Comparison of ENCODE assay signal across 7 mouse cellular contexts in genomic region chr13:58127766-58128361, GRCm38 (mm10). TPM values are rescaled to one million over a fixed set of nuclear protein-coding genes. Genes with fewer than 3 reads are reported as not detected.
A peak's percentile ranks its signal among the peaks of the same experiment; 100 is the strongest.
DNase-seq lines count a peak whose midpoint lies in the region; ATAC-seq and TF ChIP-seq lines count a peak whose summit lies in the region.

No protein-coding gene starts in this region.

- peaks cover 10% of the 10 kb centered on the region for H3K4me1 ChIP-seq in embryonic fibroblast, embryonic 13.5 days (ENCODE audit: control insufficient read depth, insufficient read depth, low read length)
- H3K4me1 ChIP-seq in heart, embryonic 14.5 days (ENCODE audit: control insufficient read depth in 2 of 2, insufficient read depth in 2 of 2, low read length in 2 of 2), result peaks cover 6 to 29% of the 10 kb centered on the region in 2 experiments
- peaks cover 10% of the 10 kb centered on the region; the same call in 1 of the 2 replicates for H3K4me1 ChIP-seq in lung, postnatal 0 days (ENCODE audit: insufficient read depth, low read depth, low read length)

- TF ChIP-seq EP300 in lung, postnatal 0 days (IDR thresholded peaks at IDR 0.05), result no peak

- H3K4me3 ChIP-seq in embryonic fibroblast, embryonic 13.5 days (ENCODE audit: insufficient read depth, low read length), result peak overlapping the region; percentile 58
- peak overlapping the region; percentile 96 to 99 for H3K4me3 ChIP-seq in heart, embryonic 14.5 days (ENCODE audit: control insufficient read depth in 1 of 2, insufficient read depth in 1 of 2, low read depth in 1 of 2, low read length in 2 of 2)
- peak overlapping the region; percentile 90 for H3K4me3 ChIP-seq in lung, postnatal 0 days (ENCODE audit: low read depth, low read length)

- peak overlapping the region; percentile 100 for H3K9ac ChIP-seq in heart, embryonic 14.5 days (ENCODE audit: low read length)
- peak overlapping the region; percentile 98 for H3K9ac ChIP-seq in lung, postnatal 0 days (replicated peaks; ENCODE audit: low read depth)

- H3K9me3 ChIP-seq in heart, embryonic 14.5 days (ENCODE audit: control insufficient read depth, low read length), result no peaks in the 10 kb centered on the region
- H3K9me3 ChIP-seq in lung, postnatal 0 days (ENCODE audit: low read length), result no peaks in the 10 kb centered on the region

- TF ChIP-seq POLR2A in embryonic fibroblast, embryonic 13.5 days (IDR thresholded peaks at IDR 0.05; ENCODE audit: low read depth, low read length), result no peak; the same call in 1 of the 2 replicates

- H3K27me3 ChIP-seq in heart, embryonic 14.5 days (ENCODE audit: control insufficient read depth, insufficient read depth, low read length), result no peaks in the 10 kb centered on the region
- no peaks in the 10 kb centered on the region for H3K27me3 ChIP-seq in lung, postnatal 0 days (replicated peaks; ENCODE audit: insufficient read depth, low read length)

- H3K4me2 ChIP-seq in heart, embryonic 14.5 days (ENCODE audit: low read length), result peak overlapping the region; percentile 75
- H3K4me2 ChIP-seq in lung, postnatal 0 days (replicated peaks; ENCODE audit: low read depth, low read length), result peak overlapping the region; percentile 81

- H3K27ac ChIP-seq in embryonic fibroblast, embryonic 13.5 days (ENCODE audit: insufficient read depth, low read length), result peak overlapping the region; percentile 86
- H3K27ac ChIP-seq in heart, embryonic 14.5 days (replicated peaks in 1 of 2; ENCODE audit: control insufficient read depth in 1 of 2, insufficient read depth in 1 of 2, low read depth in 2 of 2, low read length in 2 of 2), result peak overlapping the region; percentile 98 to 99
- peak overlapping the region; percentile 98 for H3K27ac ChIP-seq in lung, postnatal 0 days (ENCODE audit: low read length)

- TF ChIP-seq CTCF in embryonic fibroblast, embryonic 13.5 days (IDR thresholded peaks at IDR 0.05; ENCODE audit: borderline replicate concordance, insufficient read depth, low read length), result no peak
- TF ChIP-seq CTCF in lung, postnatal 0 days (IDR thresholded peaks at IDR 0.05), result 0 out of 2 replicates have a peak, but pooled peaks have one; percentile 1

- H3K36me3 ChIP-seq in heart, embryonic 14.5 days (ENCODE audit: control insufficient read depth, insufficient read depth, low read length), result peaks cover 25% of the 10 kb centered on the region
- no peaks in the 10 kb centered on the region for H3K36me3 ChIP-seq in lung, postnatal 0 days (ENCODE audit: insufficient read depth, low read length)

- peak; percentile 9 for ATAC-seq in CD4-positive, CD25-positive, alpha-beta regulatory T cell, adult 4 months
- peak; percentile 10; the same call in 1 of the 2 replicates for ATAC-seq in heart, embryonic 14.5 days (ENCODE audit: insufficient number of reproducible peaks, insufficient read depth, low FRiP score, low read depth)
- ATAC-seq in lung, postnatal 0 days, result peak; percentile 24

- DNase-seq in MN1 (ENCODE audit: low spot score), result peak; percentile 73
- peak; percentile 62 for DNase-seq in layer of hippocampus, adult 9-11 months
- peak; percentile 59 for DNase-seq in lung, postnatal 0 days (ENCODE audit: low spot score)
- DNase-seq in right cerebral cortex, adult 2 months (ENCODE audit: low spot score in 2 of 2), result peak; percentile 59 to 71

- WGBS in heart, embryonic 14.5 days, result under 1% methylated on average over 77 of the region's 81 CpGs
- 0% methylated on average over 55 of the region's 81 CpGs for WGBS in lung, postnatal 0 days

RNA-seq across cellular contexts. Expression of gene Hnrnpa0, which starts 0.5 kb away (rescaled TPM):
- 10 to 100 TPM; 17.1 to 27.4 TPM for polyA plus RNA-seq in CD4-positive, CD25-positive, alpha-beta regulatory T cell, adult 4 months (2017; shearing (Covaris generic))
- polyA plus RNA-seq in embryonic fibroblast, embryonic 13.5 days (2011; ENCODE audit: insufficient read length, low read depth, missing spikeins), result 188 and 202 TPM in 2 replicates
- 23.7 and 26.4 TPM in 2 replicates for polyA plus RNA-seq in heart, embryonic 14.5 days (2014; fragmentation: Nextera tagmentation; extraction: Ambion mirVana)
- 29.6 and 33.1 TPM in 2 replicates for polyA plus RNA-seq in lung, postnatal 0 days (2015; fragmentation: Nextera tagmentation; extraction: Ambion mirVana)

RNA-seq across cellular contexts. Expression of gene Klhl3, which starts 14.5 kb away (rescaled TPM):
- polyA plus RNA-seq in CD4-positive, CD25-positive, alpha-beta regulatory T cell, adult 4 months (2017; shearing (Covaris generic)), result 10 to 100 TPM; 14.8 to 18.4 TPM
- polyA plus RNA-seq in embryonic fibroblast, embryonic 13.5 days (2011; ENCODE audit: insufficient read length, low read depth, missing spikeins), result 0.43 and 0.53 TPM in 2 replicates
- polyA plus RNA-seq in heart, embryonic 14.5 days (2014; fragmentation: Nextera tagmentation; extraction: Ambion mirVana), result 6.9 and 7.0 TPM in 2 replicates
- 2.7 and 3.9 TPM in 2 replicates for polyA plus RNA-seq in lung, postnatal 0 days (2015; fragmentation: Nextera tagmentation; extraction: Ambion mirVana)

RNA-seq across cellular contexts. Expression of gene Idnk, which starts 29.6 kb away (rescaled TPM):
- 100 to 1,000 TPM; 260 to 314 TPM for polyA plus RNA-seq in CD4-positive, CD25-positive, alpha-beta regulatory T cell, adult 4 months (2017; shearing (Covaris generic))
- polyA plus RNA-seq in embryonic fibroblast, embryonic 13.5 days (2011; ENCODE audit: insufficient read length, low read depth, missing spikeins), result 20.0 and 27.7 TPM in 2 replicates
- polyA plus RNA-seq in heart, embryonic 14.5 days (2014; fragmentation: Nextera tagmentation; extraction: Ambion mirVana), result 31.7 and 38.2 TPM in 2 replicates
- polyA plus RNA-seq in lung, postnatal 0 days (2015; fragmentation: Nextera tagmentation; extraction: Ambion mirVana), result 40.5 and 43.5 TPM in 2 replicates

Comparison
In these comparisons a context has a peak if more than half of its experiments do, and no peak if none do; other contexts are left out.
1. Peak in every context shown above with its lines: DNase-seq, ATAC-seq, H3K4me3 ChIP-seq and H3K27ac ChIP-seq.